Mouse (Mus musculus): ENCODE measurements around the gene Zbtb38.

- TF ChIP-seq POLR2A (IDR thresholded peaks at IDR 0.05; ENCODE audit: borderline replicate concordance, extremely low read depth, low read depth, low read length): no peak
- no peak for TF ChIP-seq CTCF (IDR thresholded peaks at IDR 0.05; ENCODE audit: insufficient read depth, low read length)
Measured at GRCm38 (mm10) chr9:96716136-96716535, 36.5 kb downstream of the Zbtb38 start.

Data from lung, adult 2 months (tissue).